Mouse (Mus musculus): Measurements from ENCODE around the gene Rbfox3.

Rbfox3 gene

GRCm38 (mm10) chr11:118911307-118912070, at the start of gene Rbfox3:
Rbfox3 (minus strand) TSS chr11:118911597.
- DNase-seq, result no peak

GRCm38 (mm10) chr11:118960649-118961048, 49.3 kb upstream of the Rbfox3 start:
- DNase-seq, result no peak

- peak; percentile 38 for DNase-seq
Observed at GRCm38 (mm10) chr11:118957070-118957471, 45.7 kb upstream of the Rbfox3 start.

GRCm38 (mm10) chr11:118955016-118955415, 43.6 kb upstream of the Rbfox3 start:
- no peak for DNase-seq

- DNase-seq, result no peak
Observed at GRCm38 (mm10) chr11:118945868-118946267, 34.5 kb upstream of the Rbfox3 start.

GRCm38 (mm10) chr11:118941268-118941667, 29.9 kb upstream of the Rbfox3 start:
- no peak for DNase-seq

- no peak for DNase-seq
Observed at GRCm38 (mm10) chr11:118940539-118940938, 29.1 kb upstream of the Rbfox3 start.

GRCm38 (mm10) chr11:118939731-118940130, 28.3 kb upstream of the Rbfox3 start:
- DNase-seq, result no peak

- DNase-seq, result no peak
Observed at GRCm38 (mm10) chr11:118934925-118935324, 23.5 kb upstream of the Rbfox3 start.

GRCm38 (mm10) chr11:118927081-118927480, 15.7 kb upstream of the Rbfox3 start:
- DNase-seq, result peak; percentile 14

GRCm38 (mm10) chr11:118921852-118922251, 10.5 kb upstream of the Rbfox3 start:
- no peak for DNase-seq

- DNase-seq, result no peak
Observed at GRCm38 (mm10) chr11:118916423-118917030, 5.1 kb upstream of the Rbfox3 start.

GRCm38 (mm10) chr11:118915888-118916287, 4.5 kb upstream of the Rbfox3 start:
- no peak for DNase-seq

- DNase-seq, result no peak
Observed at GRCm38 (mm10) chr11:118912686-118913085, 1.3 kb upstream of the Rbfox3 start.

GRCm38 (mm10) chr11:118910756-118911155, 641 bp downstream of the Rbfox3 start:
- no peak for DNase-seq

GRCm38 (mm10) chr11:118909814-118910201, 1.6 kb downstream of the Rbfox3 start:
- DNase-seq, result no peak

GRCm38 (mm10) chr11:118908981-118909813, 2.2 kb downstream of the Rbfox3 start:
- DNase-seq, result no peak

- DNase-seq, result no peak
Observed at GRCm38 (mm10) chr11:118908431-118908980, 2.9 kb downstream of the Rbfox3 start.

GRCm38 (mm10) chr11:118907471-118908401, 3.7 kb downstream of the Rbfox3 start:
- no peak for DNase-seq

- no peak for DNase-seq
Observed at GRCm38 (mm10) chr11:118906824-118907470, 4.5 kb downstream of the Rbfox3 start.

- no peak for DNase-seq
Observed at GRCm38 (mm10) chr11:118906131-118906823, 5.1 kb downstream of the Rbfox3 start.

Measured in lung, postnatal 10 days (tissue).